Mouse (Mus musculus) lung, embryonic 16.5 days (tissue): ENCODE data around the gene Kpna2. TPM values are rescaled to one million over a fixed set of nuclear protein-coding genes. Genes with fewer than 3 reads are reported as not detected.

Experiments
- ATAC-seq: fragments of 200-750 bp; cut with Nextera tagmentation; 2 replicates; pipeline ENCODE4 v1.8.0; 2017; ENCODE audit warnings: low read depth, mild to moderate bottlenecking, moderate library complexity
- H3K27ac ChIP-seq: fragments of 300-500 bp; sonication (generic); 2 replicates; pipeline ENCODE4 v1.5.1; 2014; ENCODE audit warnings: mild to moderate bottlenecking, control low read depth, low read length
- H3K27me3 ChIP-seq: fragments of 300-500 bp; sonication (generic); 2 replicates; pipeline ENCODE4 v1.6.1; 2014; ENCODE audit warnings: low read depth, low read length, mixed read lengths; ENCODE audit not compliant: control insufficient read depth, insufficient read depth
- H3K36me3 ChIP-seq: fragments of 300-500 bp; sonication (generic); 2 replicates; pipeline ENCODE4 v1.6.1; 2014; ENCODE audit warnings: low read length; ENCODE audit not compliant: control insufficient read depth, insufficient read depth
- H3K4me1 ChIP-seq: fragments of 300-500 bp; sonication (generic); replicated peaks from 2 replicates; pipeline ENCODE4 v1.6.1; 2014; ENCODE audit warnings: low read length, mixed read lengths; ENCODE audit not compliant: control insufficient read depth, insufficient read depth
- H3K4me2 ChIP-seq: fragments of 300-500 bp; sonication (generic); 2 replicates; pipeline ENCODE4 v1.6.1; 2014; ENCODE audit warnings: low read depth, low read length, control low read depth
- H3K4me3 ChIP-seq: fragments of 300-500 bp; sonication (generic); 2 replicates; pipeline ENCODE4 v1.5.1; 2014; ENCODE audit warnings: mild to moderate bottlenecking, low read length, control low read depth
- H3K9ac ChIP-seq: fragments of 300-500 bp; sonication (generic); 2 replicates; pipeline ENCODE4 v1.6.1; 2014; ENCODE audit warnings: low read length, control low read depth
- H3K9me3 ChIP-seq: fragments of 300-500 bp; sonication (generic); 2 replicates; pipeline ENCODE4 v1.6.1; 2016; ENCODE audit warnings: low read length; ENCODE audit not compliant: control insufficient read depth
- whole genome bisulfite sequencing: fragments of 180-500 bp; shearing (Covaris S2); extraction: QIAGEN DNeasy Blood & Tissue Kit; methylation state at CpG from one replicate; pipeline ENCODE4 v1.1.7; 2014; 5-methylcytosine and 5-hydroxymethylcytosine counted together
- polyA plus RNA-seq: library from polyadenylated mRNA; unstranded; fragments of >200 nt; fragmentation: Nextera tagmentation; extraction: Ambion mirVana; gene quantifications from 2 replicates; pipeline ENCODE4 v1.2.1, GENCODE M21; 2015

Gene Kpna2
- polyA plus RNA-seq, 1 experiment from 2014 or later = 492 TPM

DNA sequence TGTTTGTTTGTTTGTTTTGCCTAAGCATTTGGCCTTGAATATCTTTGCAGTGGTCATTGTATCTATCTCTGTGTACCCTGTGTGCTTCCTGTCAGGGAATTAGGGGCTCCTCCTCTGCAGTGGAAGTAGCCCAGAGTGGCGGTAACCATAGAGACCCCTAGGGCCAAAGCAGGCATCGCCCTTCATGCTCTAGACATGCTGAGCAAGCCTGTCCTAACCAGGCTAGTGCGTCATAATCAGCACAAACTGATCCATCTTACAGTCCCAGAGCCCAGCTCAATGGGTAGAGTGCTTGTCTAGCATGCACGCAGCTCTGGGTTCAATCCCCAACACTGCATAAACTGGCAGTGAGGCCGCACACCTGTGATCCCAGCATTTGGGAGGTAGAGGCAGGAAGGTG is 40.2 kb downstream of the Kpna2 start:
- H3K9me3 ChIP-seq = no peaks in the 10 kb centered on the region
- no peaks in the 10 kb centered on the region for H3K27me3 ChIP-seq
- 88% methylated on average over 5 of the region's 5 CpGs for WGBS
- no peak overlapping the region for H3K4me2 ChIP-seq
- ATAC-seq = no peak
- H3K27ac ChIP-seq = no peak overlapping the region
- no peaks in the 10 kb centered on the region for H3K36me3 ChIP-seq
- H3K4me1 ChIP-seq = peaks cover 22% of the 10 kb centered on the region
- no peak overlapping the region for H3K9ac ChIP-seq
- no peak overlapping the region for H3K4me3 ChIP-seq

DNA sequence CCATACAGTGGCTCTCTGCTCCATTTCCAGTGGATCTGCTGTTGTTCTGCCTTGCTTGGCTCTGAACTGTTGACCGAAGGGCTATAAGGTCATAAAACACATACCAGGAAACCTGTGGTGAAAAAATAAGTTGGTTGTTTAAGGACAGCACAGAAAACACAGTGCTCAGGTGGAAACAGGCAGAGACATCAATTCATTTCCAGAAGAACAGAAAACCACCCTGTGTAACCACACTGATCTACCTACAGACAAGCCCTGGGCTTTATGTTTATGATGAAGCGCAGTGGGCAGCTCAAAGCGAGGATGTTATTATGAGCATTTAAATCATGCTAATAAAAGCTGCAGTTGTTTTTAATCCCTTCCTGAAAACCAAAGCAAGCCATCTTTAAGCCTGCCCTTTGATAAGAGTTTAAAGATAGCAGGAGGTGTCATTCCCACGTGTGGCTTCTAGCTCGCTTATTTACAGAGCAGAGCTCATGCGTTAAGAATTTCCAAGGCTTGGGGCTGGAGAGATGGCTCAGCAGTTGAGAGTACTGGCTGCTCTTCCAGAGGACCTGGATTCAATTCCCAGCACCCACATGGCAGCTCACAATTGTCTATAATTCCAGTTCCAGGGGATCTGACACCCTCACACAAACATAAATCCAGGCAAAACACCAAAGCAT is 40.8 kb downstream of the Kpna2 start:
- Histone ChIP-seq H3K27me3 (no peaks in the 10 kb centered on the region), H3K4me1 (peaks cover 22% of the 10 kb centered on the region), H3K27ac (peak overlapping the region; percentile 74; the same call in 1 of the 2 replicates), H3K9me3 (no peaks in the 10 kb centered on the region), H3K9ac (no peak overlapping the region), H3K36me3 (no peaks in the 10 kb centered on the region), H3K4me2 (no peak overlapping the region), H3K4me3 (no peak overlapping the region)
- ATAC-seq = no peak
- 69% methylated on average over 6 of the region's 6 CpGs for WGBS

DNA sequence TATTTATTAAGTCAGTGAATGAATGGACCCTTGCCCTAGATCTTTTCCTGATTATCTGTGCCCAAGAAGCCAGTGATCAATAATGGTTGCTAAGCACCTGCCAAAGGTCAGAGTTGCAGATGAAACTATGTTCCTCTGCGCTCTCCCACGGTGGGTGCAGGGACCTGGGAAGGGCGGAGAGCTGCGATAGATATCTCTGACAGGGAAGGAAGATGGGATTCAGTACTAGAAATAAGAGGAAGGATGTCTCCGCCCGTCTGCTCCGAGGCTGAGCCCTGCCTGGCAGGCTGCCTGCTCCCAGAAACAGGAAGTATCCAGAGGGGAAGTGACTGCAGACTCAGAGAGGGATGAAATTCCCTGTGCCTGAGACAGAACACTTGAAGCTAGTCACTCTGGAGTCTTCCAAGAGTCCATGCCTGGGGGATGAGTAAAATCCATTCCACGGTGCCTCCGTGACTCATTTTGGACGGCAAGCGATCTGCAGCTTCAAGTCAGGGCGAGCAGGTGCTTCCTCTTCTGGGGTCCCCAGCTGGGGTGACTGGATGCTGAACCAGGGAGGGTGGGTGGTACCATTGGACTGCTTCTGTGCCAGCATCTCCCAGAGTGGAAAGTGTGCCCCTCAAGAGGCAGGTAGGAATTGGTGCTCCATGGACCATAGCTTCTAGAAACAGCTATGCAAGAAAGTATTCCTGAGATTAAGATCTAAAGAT is 41.9 kb downstream of the Kpna2 start:
- Histone ChIP-seq H3K4me2 (peak overlapping the region; percentile 33), H3K27me3 (no peaks in the 10 kb centered on the region), H3K9ac (0 out of 2 replicates have a peak overlapping the region, but pooled peaks have one; percentile 29), H3K4me1 (peaks cover 22% of the 10 kb centered on the region), H3K4me3 (no peak overlapping the region), H3K36me3 (no peaks in the 10 kb centered on the region), H3K27ac (peak overlapping the region; percentile 74), H3K9me3 (no peaks in the 10 kb centered on the region)
- WGBS = 44% methylated on average over 12 of the region's 12 CpGs
- peak; percentile 73 for ATAC-seq

DNA sequence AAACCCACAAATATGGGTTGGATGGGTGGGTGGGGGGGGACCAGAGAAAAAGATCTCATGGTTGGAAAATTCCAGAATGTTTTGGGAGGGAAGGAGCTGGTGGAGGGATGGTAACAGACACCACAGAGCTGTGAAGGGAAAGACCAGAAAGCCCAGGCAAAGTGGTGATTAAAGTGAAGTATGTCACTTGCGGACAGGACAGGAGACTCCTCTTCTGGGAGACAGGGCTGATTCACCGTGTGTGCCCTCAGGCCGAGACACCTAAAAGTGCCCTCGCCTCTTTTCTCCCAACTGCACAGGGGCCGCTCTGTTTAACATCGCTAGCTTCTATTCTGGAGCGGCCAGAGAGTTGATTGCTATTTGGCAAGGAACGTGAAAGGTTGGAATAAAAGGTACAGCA is 44.8 kb downstream of the Kpna2 start:
- ATAC-seq = no peak
- no peaks in the 10 kb centered on the region for H3K27me3 ChIP-seq
- H3K9ac ChIP-seq = no peak overlapping the region
- no peak overlapping the region for H3K27ac ChIP-seq
- no peaks in the 10 kb centered on the region for H3K9me3 ChIP-seq
- no peak overlapping the region for H3K4me3 ChIP-seq
- peaks cover 6% of the 10 kb centered on the region; the same call in 1 of the 2 replicates for H3K4me1 ChIP-seq
- 64% methylated on average over 8 of the region's 8 CpGs for WGBS
- H3K4me2 ChIP-seq = no peak overlapping the region
- H3K36me3 ChIP-seq = no peaks in the 10 kb centered on the region

DNA sequence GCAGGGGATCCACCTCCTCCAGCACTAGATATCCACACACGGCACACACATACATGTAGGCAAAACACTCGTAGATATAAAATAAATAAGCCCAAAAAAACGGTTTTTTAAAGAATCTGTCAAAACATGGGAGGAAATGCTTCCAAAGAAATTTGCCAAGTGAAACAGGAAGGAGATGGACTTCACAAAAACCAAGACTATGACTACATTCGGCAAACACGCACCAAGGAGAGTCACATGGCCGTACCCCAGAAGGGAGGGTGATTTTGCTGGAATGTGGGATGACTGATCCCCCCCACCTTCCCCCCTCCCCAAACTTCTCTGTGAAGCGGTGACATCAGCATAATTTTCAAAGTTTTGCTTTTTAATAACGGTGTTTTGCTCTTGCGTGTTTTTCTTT is 45.2 kb downstream of the Kpna2 start:
- Histone ChIP-seq H3K4me1 (peaks cover 6% of the 10 kb centered on the region; the same call in 1 of the 2 replicates), H3K9me3 (no peaks in the 10 kb centered on the region), H3K27ac (no peak overlapping the region), H3K36me3 (no peaks in the 10 kb centered on the region), H3K27me3 (no peaks in the 10 kb centered on the region), H3K4me2 (no peak overlapping the region), H3K4me3 (no peak overlapping the region), H3K9ac (no peak overlapping the region)
- 60% methylated on average over 9 of the region's 9 CpGs for WGBS
- no peak for ATAC-seq

Other genes with a start within 250 kb of the Kpna2 start
- gene Pecam1, start 248.9 kb downstream of the Kpna2 start, polyA plus RNA-seq = 140 and 151 TPM in 2 replicates
- 1.9 and 2.2 TPM in 2 replicates for gene Milr1, start 248.3 kb downstream of the Kpna2 start, polyA plus RNA-seq
- gene Polg2, start 220.0 kb downstream of the Kpna2 start, polyA plus RNA-seq = 9.0 and 9.9 TPM in 2 replicates
- 352 and 357 TPM in 2 replicates for gene Ddx5, start 210.4 kb downstream of the Kpna2 start, polyA plus RNA-seq
- 21.8 and 22.6 TPM in 2 replicates for gene Cep95, start 210.3 kb downstream of the Kpna2 start, polyA plus RNA-seq
- gene Smurf2, start 78.8 kb downstream of the Kpna2 start, polyA plus RNA-seq = 16.4 and 17.6 TPM in 2 replicates
- 4.4 and 5.1 TPM in 2 replicates for gene 1810010H24Rik, start 26.1 kb upstream of the Kpna2 start, polyA plus RNA-seq
- gene Bptf, start 132.6 kb upstream of the Kpna2 start, polyA plus RNA-seq = 28.2 and 29.9 TPM in 2 replicates
- gene Nol11, start 189.8 kb upstream of the Kpna2 start, polyA plus RNA-seq = 47.1 and 49.4 TPM in 2 replicates